Mouse (Mus musculus): ENCODE data around the gene Nme7. TPM values are rescaled to one million over a fixed set of nuclear protein-coding genes. Genes with fewer than 3 reads are reported as not detected.
A peak's percentile ranks its signal among the peaks of the same experiment; 100 is the strongest.

Gene Nme7
- polyA plus RNA-seq, 1 experiment from 2014 or later, result 29.9 TPM

DNA sequence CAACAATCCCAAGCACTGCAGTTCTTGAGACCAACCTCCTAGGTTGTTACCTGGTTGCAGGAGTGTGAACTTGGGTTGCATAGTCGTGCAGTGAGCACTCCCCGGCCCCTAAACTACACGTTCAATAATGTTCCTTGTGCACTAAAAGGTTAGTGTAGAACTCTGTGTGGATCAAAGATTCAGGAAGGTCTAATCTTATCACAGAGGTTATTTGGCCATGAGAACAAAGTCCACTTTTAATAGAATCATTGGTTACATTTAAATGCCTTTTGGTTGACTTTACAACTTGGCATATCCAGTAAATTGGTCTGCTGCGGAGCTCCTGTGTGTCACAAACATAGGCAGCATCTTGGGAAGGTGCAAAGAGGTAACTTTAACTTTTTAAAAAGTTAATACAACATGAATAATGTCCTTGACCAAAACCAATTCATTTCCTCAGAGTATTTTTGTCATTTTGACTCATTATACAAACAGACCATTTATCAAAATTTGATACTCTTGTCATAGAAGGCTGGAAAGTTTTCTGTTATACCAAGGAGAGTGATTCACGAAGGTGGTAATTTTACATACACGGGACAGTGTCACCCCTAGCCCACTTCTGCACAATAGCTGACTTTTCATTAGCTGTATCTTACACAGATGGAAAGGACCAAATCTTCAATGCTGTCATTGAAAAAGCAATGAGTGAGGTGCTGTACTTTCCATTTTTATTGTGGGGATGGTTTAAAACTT is 116.9 kb downstream of the Nme7 start:
- Histone ChIP-seq H3K9me3 (ENCODE audit: control insufficient read depth, low read length) (no peaks in the 10 kb centered on the region), H3K9ac (ENCODE audit: low read length) (no peak overlapping the region), H3K4me3 (ENCODE audit: low read depth, low read length) (no peak overlapping the region), H3K4me2 (no peak overlapping the region), H3K36me3 (ENCODE audit: control insufficient read depth, insufficient read depth, low read length) (no peaks in the 10 kb centered on the region), H3K27ac (ENCODE audit: low read depth, low read length) (no peak overlapping the region), H3K4me1 (ENCODE audit: control insufficient read depth, insufficient read depth, low read length) (no peaks in the 10 kb centered on the region), H3K27me3 (ENCODE audit: control insufficient read depth, insufficient read depth, low read length) (no peaks in the 10 kb centered on the region)
- ATAC-seq (ENCODE audit: low FRiP score) (no peak), DNase-seq (ENCODE audit: low spot score, missing footprints) (peak; percentile 37)
- WGBS, result 91% methylated on average over 6 of the region's 6 CpGs

DNA sequence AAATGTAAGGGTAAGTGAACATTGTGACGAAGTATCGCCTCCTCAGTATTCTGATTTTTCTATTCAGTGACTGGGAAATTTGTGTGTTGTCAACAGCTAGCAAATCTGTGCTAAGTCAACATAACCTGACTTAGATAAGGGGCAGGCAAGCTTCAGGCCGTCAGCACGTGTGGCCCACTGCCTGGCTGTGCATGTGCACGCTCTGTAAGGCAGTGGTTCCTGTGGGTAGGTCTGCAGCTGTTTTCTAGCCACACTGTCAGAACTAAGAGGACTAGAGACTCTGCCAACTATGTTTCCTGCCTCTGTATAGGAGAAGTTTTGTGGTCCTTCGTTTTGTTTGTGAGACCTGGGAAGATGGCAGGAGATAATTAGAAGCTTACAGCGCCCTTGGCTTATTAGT is 122.3 kb downstream of the Nme7 start:
- no peaks in the 10 kb centered on the region for H3K36me3 ChIP-seq (ENCODE audit: control insufficient read depth, insufficient read depth, low read length)
- 92% methylated on average over 7 of the region's 7 CpGs for WGBS
- no peaks in the 10 kb centered on the region for H3K9me3 ChIP-seq (ENCODE audit: control insufficient read depth, low read length)
- ATAC-seq (ENCODE audit: low FRiP score) (no peak), DNase-seq (ENCODE audit: low spot score, missing footprints) (no peak)
- no peak overlapping the region for H3K4me3 ChIP-seq (ENCODE audit: low read depth, low read length)
- H3K9ac ChIP-seq (ENCODE audit: low read length), result no peak overlapping the region
- no peak overlapping the region for H3K27ac ChIP-seq (ENCODE audit: low read depth, low read length)
- no peaks in the 10 kb centered on the region for H3K27me3 ChIP-seq (ENCODE audit: control insufficient read depth, insufficient read depth, low read length)
- no peak overlapping the region for H3K4me2 ChIP-seq
- no peaks in the 10 kb centered on the region for H3K4me1 ChIP-seq (ENCODE audit: control insufficient read depth, insufficient read depth, low read length)

DNA sequence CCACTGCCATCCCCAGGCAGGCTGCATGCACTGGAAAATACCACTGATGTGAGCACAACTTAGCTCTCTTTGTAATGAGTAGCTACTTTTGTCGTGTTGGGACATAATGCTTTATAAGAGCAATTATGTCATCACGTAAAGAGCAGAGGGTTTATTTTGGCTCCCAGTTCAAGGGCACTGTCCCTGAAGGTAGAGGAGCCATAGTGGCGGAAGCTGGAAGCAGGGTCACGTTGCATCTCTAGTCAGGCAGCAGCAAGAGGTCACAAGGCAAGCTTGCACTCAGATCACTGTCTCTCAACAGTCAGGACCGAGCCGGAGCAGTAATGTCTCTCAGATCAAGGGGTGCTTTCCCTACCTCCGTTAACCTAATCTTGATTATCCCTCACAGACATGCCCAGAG is 123.9 kb downstream of the Nme7 start:
- H3K4me1 ChIP-seq (ENCODE audit: control insufficient read depth, insufficient read depth, low read length), result no peaks in the 10 kb centered on the region
- 82% methylated on average over 7 of the region's 7 CpGs for WGBS
- no peak overlapping the region for H3K27ac ChIP-seq (ENCODE audit: low read depth, low read length)
- DNase-seq (ENCODE audit: low spot score, missing footprints), result peak; percentile 77
- H3K9me3 ChIP-seq (ENCODE audit: control insufficient read depth, low read length), result no peaks in the 10 kb centered on the region
- ATAC-seq (ENCODE audit: low FRiP score), result no peak
- no peak overlapping the region for H3K9ac ChIP-seq (ENCODE audit: low read length)
- no peak overlapping the region for H3K4me3 ChIP-seq (ENCODE audit: low read depth, low read length)
- no peaks in the 10 kb centered on the region for H3K27me3 ChIP-seq (ENCODE audit: control insufficient read depth, insufficient read depth, low read length)
- H3K4me2 ChIP-seq, result no peak overlapping the region
- no peaks in the 10 kb centered on the region for H3K36me3 ChIP-seq (ENCODE audit: control insufficient read depth, insufficient read depth, low read length)

DNA sequence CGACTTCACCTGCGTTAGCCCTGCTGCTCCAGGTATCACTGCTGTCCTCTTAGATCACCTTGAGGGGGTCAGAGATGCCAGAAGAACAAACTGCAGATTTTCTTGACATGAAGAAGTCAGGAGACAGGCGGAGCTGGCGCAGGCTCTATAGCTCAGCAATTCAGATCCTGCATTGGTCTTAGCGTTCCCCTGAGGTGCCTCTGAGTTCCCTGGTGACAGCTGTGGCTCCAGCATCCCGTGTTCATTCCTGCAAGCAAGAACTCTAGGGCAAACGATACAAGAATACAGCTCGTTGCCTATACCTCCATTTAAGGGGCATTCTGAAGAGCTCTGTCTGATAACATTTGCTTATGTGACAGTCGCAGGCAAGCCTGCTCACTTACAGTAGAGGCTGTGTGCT is 124.7 kb downstream of the Nme7 start:
- H3K4me2 ChIP-seq, result no peak overlapping the region
- H3K9ac ChIP-seq (ENCODE audit: low read length), result no peak overlapping the region
- no peaks in the 10 kb centered on the region for H3K9me3 ChIP-seq (ENCODE audit: control insufficient read depth, low read length)
- no peaks in the 10 kb centered on the region for H3K36me3 ChIP-seq (ENCODE audit: control insufficient read depth, insufficient read depth, low read length)
- no peaks in the 10 kb centered on the region for H3K4me1 ChIP-seq (ENCODE audit: control insufficient read depth, insufficient read depth, low read length)
- no peaks in the 10 kb centered on the region for H3K27me3 ChIP-seq (ENCODE audit: control insufficient read depth, insufficient read depth, low read length)
- WGBS, result 93% methylated on average over 9 of the region's 9 CpGs
- peak; percentile 60 for DNase-seq (ENCODE audit: low spot score, missing footprints)
- H3K27ac ChIP-seq (ENCODE audit: low read depth, low read length), result no peak overlapping the region
- ATAC-seq (ENCODE audit: low FRiP score), result no peak
- H3K4me3 ChIP-seq (ENCODE audit: low read depth, low read length), result no peak overlapping the region

DNA sequence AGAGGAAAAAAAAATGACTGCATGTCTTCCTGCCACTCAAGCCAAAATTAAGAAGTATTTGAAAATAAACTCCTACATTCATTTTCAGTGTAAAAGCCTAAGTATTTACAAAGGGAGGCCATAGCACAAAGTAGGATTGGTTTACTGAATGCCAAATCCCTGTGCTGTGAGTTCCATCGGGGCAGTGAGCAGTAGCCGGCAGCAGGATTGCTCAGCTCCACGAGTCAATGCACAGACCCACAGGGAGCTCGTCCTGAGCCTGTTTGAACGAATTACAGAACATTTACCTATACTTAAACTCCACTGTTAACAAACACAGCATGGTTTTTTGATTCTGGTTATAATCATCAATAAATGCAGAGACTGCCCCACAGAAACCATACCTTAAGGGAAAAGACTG is 128.7 kb downstream of the Nme7 start:
- no peak for ATAC-seq (ENCODE audit: low FRiP score)
- no peaks in the 10 kb centered on the region for H3K9me3 ChIP-seq (ENCODE audit: control insufficient read depth, low read length)
- WGBS, result 75% methylated on average over 5 of the region's 5 CpGs

DNA sequence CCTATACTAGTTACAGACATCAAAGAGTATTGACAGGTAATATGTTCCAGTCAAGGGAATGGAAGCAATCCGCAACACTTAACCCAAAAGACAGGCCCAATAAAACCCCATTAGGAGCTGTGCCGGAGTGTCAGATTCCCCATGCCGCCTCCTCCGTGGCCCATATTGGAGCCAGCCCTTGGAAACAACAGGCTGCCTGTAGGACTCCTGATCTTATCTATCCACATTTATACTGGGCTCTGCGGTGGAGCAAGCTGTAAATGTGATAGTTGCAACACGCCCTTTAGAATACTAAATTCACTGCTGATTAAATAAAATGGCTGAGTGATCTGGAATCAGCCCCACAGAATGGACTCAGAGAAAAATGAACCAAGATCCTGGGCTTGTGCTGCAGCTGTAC is 130.1 kb downstream of the Nme7 start:
- H3K9ac ChIP-seq (ENCODE audit: low read length), result no peak overlapping the region
- H3K27ac ChIP-seq (ENCODE audit: low read depth, low read length), result no peak overlapping the region
- WGBS, result 83% methylated on average over 6 of the region's 6 CpGs
- ATAC-seq (ENCODE audit: low FRiP score) (no peak), DNase-seq (ENCODE audit: low spot score, missing footprints) (peak; percentile 37)
- no peaks in the 10 kb centered on the region for H3K4me1 ChIP-seq (ENCODE audit: control insufficient read depth, insufficient read depth, low read length)
- 0 out of 2 replicates have a peak, but pooled peaks cover 3% of the 10 kb centered on the region for H3K36me3 ChIP-seq (ENCODE audit: control insufficient read depth, insufficient read depth, low read length)
- H3K27me3 ChIP-seq (ENCODE audit: control insufficient read depth, insufficient read depth, low read length), result no peaks in the 10 kb centered on the region
- no peak overlapping the region for H3K4me2 ChIP-seq
- no peaks in the 10 kb centered on the region for H3K9me3 ChIP-seq (ENCODE audit: control insufficient read depth, low read length)
- no peak overlapping the region for H3K4me3 ChIP-seq (ENCODE audit: low read depth, low read length)

More for the DNA sequence above, 128.7 kb downstream of the Nme7 start:
- no peak overlapping the region for H3K9ac ChIP-seq (ENCODE audit: low read length)
- no peak overlapping the region for H3K4me3 ChIP-seq (ENCODE audit: low read depth, low read length)
- H3K36me3 ChIP-seq (ENCODE audit: control insufficient read depth, insufficient read depth, low read length), result no peaks in the 10 kb centered on the region
- peak; percentile 28 for DNase-seq (ENCODE audit: low spot score, missing footprints)
- no peaks in the 10 kb centered on the region for H3K27me3 ChIP-seq (ENCODE audit: control insufficient read depth, insufficient read depth, low read length)
- H3K4me1 ChIP-seq (ENCODE audit: control insufficient read depth, insufficient read depth, low read length), result no peaks in the 10 kb centered on the region
- no peak overlapping the region for H3K27ac ChIP-seq (ENCODE audit: low read depth, low read length)
- no peak overlapping the region for H3K4me2 ChIP-seq

DNA sequence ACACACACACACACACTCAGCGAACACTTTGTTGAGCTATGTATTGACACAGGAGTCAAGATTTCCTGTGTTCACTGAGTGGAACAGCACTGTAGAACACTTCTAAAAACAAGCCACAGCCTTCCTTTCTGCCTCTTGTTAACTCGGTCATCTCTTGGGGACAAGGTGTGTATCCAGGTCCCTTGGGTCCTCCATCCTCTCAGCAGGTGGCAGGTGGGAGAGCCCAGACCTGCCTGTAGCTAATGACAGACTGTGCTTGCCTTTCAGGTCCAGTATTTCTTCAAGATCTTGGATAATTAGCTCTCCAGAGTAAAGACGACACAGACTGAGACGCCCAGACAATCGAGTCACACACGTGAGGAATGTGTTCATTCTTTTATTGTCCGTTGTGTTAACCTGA is 132.8 kb downstream of the Nme7 start:
- Histone ChIP-seq H3K27me3 (ENCODE audit: control insufficient read depth, insufficient read depth, low read length) (no peaks in the 10 kb centered on the region), H3K27ac (ENCODE audit: low read depth, low read length) (no peak overlapping the region), H3K4me1 (ENCODE audit: control insufficient read depth, insufficient read depth, low read length) (no peaks in the 10 kb centered on the region), H3K9ac (ENCODE audit: low read length) (no peak overlapping the region), H3K4me2 (no peak overlapping the region), H3K36me3 (ENCODE audit: control insufficient read depth, insufficient read depth, low read length) (peaks cover 3% of the 10 kb centered on the region; the same call in 1 of the 2 replicates), H3K9me3 (ENCODE audit: control insufficient read depth, low read length) (no peaks in the 10 kb centered on the region), H3K4me3 (ENCODE audit: low read depth, low read length) (no peak overlapping the region)
- DNase-seq (ENCODE audit: low spot score, missing footprints), result no peak
- 90% methylated on average over 7 of the region's 7 CpGs for WGBS
- ATAC-seq (ENCODE audit: low FRiP score), result no peak

DNA sequence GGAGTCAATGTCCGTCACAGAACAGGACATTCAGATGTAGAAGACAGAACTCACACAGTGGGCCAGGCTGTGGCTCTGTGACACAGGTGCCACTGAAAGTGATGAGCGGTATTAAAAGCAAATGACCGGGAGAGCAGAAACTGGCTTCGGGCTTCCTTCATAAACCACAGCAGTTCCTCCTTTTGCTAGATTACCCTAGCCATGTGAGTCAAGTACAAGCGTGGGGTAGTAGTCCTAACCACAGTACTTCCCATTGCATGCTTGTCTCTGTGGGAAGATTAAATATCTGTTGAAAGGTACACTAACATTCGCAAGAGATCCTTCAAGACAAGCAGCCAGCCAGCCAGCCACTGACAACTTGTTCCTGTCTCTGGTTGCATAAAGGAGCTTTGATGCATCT is 136.3 kb downstream of the Nme7 start:
- H3K36me3 ChIP-seq (ENCODE audit: control insufficient read depth, insufficient read depth, low read length), result peaks cover 3% of the 10 kb centered on the region; the same call in 1 of the 2 replicates
- H3K9ac ChIP-seq (ENCODE audit: low read length), result no peak overlapping the region
- no peaks in the 10 kb centered on the region for H3K27me3 ChIP-seq (ENCODE audit: control insufficient read depth, insufficient read depth, low read length)
- DNase-seq (ENCODE audit: low spot score, missing footprints), result no peak
- no peak overlapping the region for H3K4me3 ChIP-seq (ENCODE audit: low read depth, low read length)
- no peaks in the 10 kb centered on the region for H3K4me1 ChIP-seq (ENCODE audit: control insufficient read depth, insufficient read depth, low read length)
- H3K4me2 ChIP-seq, result no peak overlapping the region
- 94% methylated on average over 6 of the region's 6 CpGs for WGBS
- no peak for ATAC-seq (ENCODE audit: low FRiP score)
- H3K27ac ChIP-seq (ENCODE audit: low read depth, low read length), result no peak overlapping the region
- H3K9me3 ChIP-seq (ENCODE audit: control insufficient read depth, low read length), result no peaks in the 10 kb centered on the region

DNA sequence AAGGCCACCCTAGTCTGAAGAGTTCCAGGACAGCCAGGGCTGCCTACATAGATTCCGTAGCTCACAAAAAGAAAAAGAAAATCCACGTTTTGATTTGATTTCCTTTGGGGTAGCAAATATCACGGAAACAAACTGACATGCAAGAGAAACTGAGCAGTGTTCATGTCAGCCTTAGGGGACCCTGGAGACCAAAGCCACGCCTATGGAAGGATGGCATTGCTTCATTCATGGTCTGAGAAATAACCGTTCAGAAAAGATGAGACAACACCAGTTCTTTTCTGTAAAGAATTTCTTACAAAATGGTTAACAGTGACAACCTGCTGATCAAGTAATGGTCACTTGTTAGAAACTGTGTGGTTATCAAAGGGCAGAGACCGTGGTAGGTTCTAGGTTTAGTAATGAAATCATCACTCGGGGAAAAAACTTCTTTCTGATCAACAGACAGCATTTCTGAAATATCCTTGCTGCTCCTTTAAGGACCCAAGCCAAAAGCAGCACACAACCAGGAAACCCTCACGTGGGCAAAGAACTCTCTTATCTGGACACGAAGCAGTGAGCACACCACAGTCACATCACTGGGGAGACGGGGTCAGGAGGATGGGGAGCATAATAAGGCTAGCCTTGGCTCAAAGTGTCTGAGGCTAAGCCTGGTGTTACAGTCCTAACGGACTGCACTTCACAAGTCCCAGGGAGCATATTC is 136.9 kb downstream of the Nme7 start:
- Histone ChIP-seq H3K9me3 (ENCODE audit: control insufficient read depth, low read length) (no peaks in the 10 kb centered on the region), H3K36me3 (ENCODE audit: control insufficient read depth, insufficient read depth, low read length) (peaks cover 3% of the 10 kb centered on the region; the same call in 1 of the 2 replicates), H3K4me2 (no peak overlapping the region), H3K27ac (ENCODE audit: low read depth, low read length) (no peak overlapping the region), H3K4me3 (ENCODE audit: low read depth, low read length) (no peak overlapping the region), H3K9ac (ENCODE audit: low read length) (no peak overlapping the region), H3K27me3 (ENCODE audit: control insufficient read depth, insufficient read depth, low read length) (no peaks in the 10 kb centered on the region), H3K4me1 (ENCODE audit: control insufficient read depth, insufficient read depth, low read length) (no peaks in the 10 kb centered on the region)
- WGBS, result 89% methylated on average over 11 of the region's 11 CpGs
- no peak for ATAC-seq (ENCODE audit: low FRiP score)
- peak; percentile 19 for DNase-seq (ENCODE audit: low spot score, missing footprints)
